Mouse (Mus musculus) limb, embryonic 10.5 days (tissue): ENCODE data around the gene Ehd1. TPM values are rescaled to one million over a fixed set of nuclear protein-coding genes. Genes with fewer than 3 reads are reported as not detected.

ENCODE experiments used
- DNase-seq: peaks from one replicate; pipeline ENCODE4 v3.0.0-alpha.2; 2017; ENCODE audit warnings: low spot score
- H3K27ac ChIP-seq: fragments of 300-500 bp; sonication (generic); 2 replicates; pipeline ENCODE4 v1.5.1; 2016; ENCODE audit warnings: mild to moderate bottlenecking
- H3K27me3 ChIP-seq: fragments of 300-500 bp; sonication (generic); 2 replicates; pipeline ENCODE4 v1.6.1; 2016; ENCODE audit warnings: low read depth, mild to moderate bottlenecking; ENCODE audit not compliant: poor library complexity, severe bottlenecking
- H3K36me3 ChIP-seq: fragments of 300-500 bp; sonication (generic); 2 replicates; pipeline ENCODE4 v1.6.1; 2016; ENCODE audit warnings: mild to moderate bottlenecking, moderate library complexity
- H3K4me1 ChIP-seq: fragments of 300-500 bp; sonication (generic); 2 replicates; pipeline ENCODE4 v1.6.1; 2016
- H3K4me3 ChIP-seq: fragments of 300-500 bp; sonication (generic); 2 replicates; pipeline ENCODE4 v1.5.1; 2016; ENCODE audit warnings: mild to moderate bottlenecking, moderate library complexity
- H3K9me3 ChIP-seq: fragments of 300-500 bp; sonication (generic); replicated peaks from 2 replicates; pipeline ENCODE4 v1.6.1; 2016; ENCODE audit warnings: mild to moderate bottlenecking
- WGBS: fragments of 180-500 bp; shearing (Covaris S2); methylation state at CpG from one replicate; pipeline ENCODE4 v1.1.7; 2016; 5-methylcytosine and 5-hydroxymethylcytosine counted together
- polyA plus RNA-seq: library from polyadenylated mRNA; unstranded; fragments of >200 nt; fragmentation: Nextera tagmentation; extraction: Ambion mirVana; gene quantifications from 2 replicates; pipeline ENCODE4 v1.2.1, GENCODE M21; 2016

The Ehd1 gene
- polyA plus RNA-seq, 1 experiment from 2014 or later = 72.5 TPM

- Histone ChIP-seq H3K4me3 (no peak overlapping the region), H3K4me1 (no peaks in the 10 kb centered on the region), H3K27ac (no peak overlapping the region), H3K27me3 (no peaks in the 10 kb centered on the region), H3K9me3 (no peaks in the 10 kb centered on the region), H3K36me3 (peaks cover 68% of the 10 kb centered on the region)
- 83% methylated on average over 8 of the region's 8 CpGs for WGBS
- DNase-seq = no peak
These were observed 38.0 kb downstream of the Ehd1 start for GRCm38 (mm10) chr19:6314513-6314912.

GRCm38 (mm10) chr19:6315573-6315972 is 39.0 kb downstream of the Ehd1 start:
- Histone ChIP-seq H3K27ac (0 out of 2 replicates have a peak overlapping the region, but pooled peaks have one; percentile 2), H3K27me3 (no peaks in the 10 kb centered on the region), H3K4me3 (no peak overlapping the region), H3K4me1 (no peaks in the 10 kb centered on the region), H3K36me3 (peaks cover 71% of the 10 kb centered on the region), H3K9me3 (no peaks in the 10 kb centered on the region)
- no peak for DNase-seq
- 83% methylated on average over 14 of the region's 14 CpGs for WGBS

- WGBS = 90% methylated on average over 12 of the region's 12 CpGs
- Histone ChIP-seq H3K36me3 (peaks cover 73% of the 10 kb centered on the region), H3K9me3 (no peaks in the 10 kb centered on the region)
These were observed 41.6 kb downstream of the Ehd1 start for GRCm38 (mm10) chr19:6318145-6318544.

GRCm38 (mm10) chr19:6321358-6321757 is 44.8 kb downstream of the Ehd1 start:
- H3K4me3 ChIP-seq = no peak overlapping the region
- H3K27me3 ChIP-seq = no peaks in the 10 kb centered on the region
- peaks cover 42% of the 10 kb centered on the region for H3K36me3 ChIP-seq
- no peaks in the 10 kb centered on the region for H3K9me3 ChIP-seq
- H3K4me1 ChIP-seq = no peaks in the 10 kb centered on the region
- no peak for DNase-seq
- 85% methylated on average over 8 of the region's 8 CpGs for WGBS
- H3K27ac ChIP-seq = no peak overlapping the region

More at GRCm38 (mm10) chr19:6318145-6318544, 41.6 kb downstream of the Ehd1 start:
- no peak overlapping the region for H3K27ac ChIP-seq
- DNase-seq = no peak
- H3K4me1 ChIP-seq = no peaks in the 10 kb centered on the region
- H3K4me3 ChIP-seq = no peak overlapping the region
- H3K27me3 ChIP-seq = no peaks in the 10 kb centered on the region

- DNase-seq = no peak
- Histone ChIP-seq H3K36me3 (peaks cover 36% of the 10 kb centered on the region), H3K27me3 (no peaks in the 10 kb centered on the region), H3K9me3 (no peaks in the 10 kb centered on the region), H3K4me3 (no peak overlapping the region), H3K27ac (no peak overlapping the region), H3K4me1 (no peaks in the 10 kb centered on the region)
- 82% methylated on average over 33 of the region's 33 CpGs for WGBS
These were observed 45.5 kb downstream of the Ehd1 start for GRCm38 (mm10) chr19:6321786-6322621.

- no peaks in the 10 kb centered on the region for H3K4me1 ChIP-seq
- 86% methylated on average over 9 of the region's 9 CpGs for WGBS
- peaks cover 23% of the 10 kb centered on the region for H3K36me3 ChIP-seq
- H3K27ac ChIP-seq = no peak overlapping the region
- H3K9me3 ChIP-seq = no peaks in the 10 kb centered on the region
- no peak overlapping the region for H3K4me3 ChIP-seq
- no peaks in the 10 kb centered on the region for H3K27me3 ChIP-seq
- DNase-seq = no peak
These were observed 48.2 kb downstream of the Ehd1 start for GRCm38 (mm10) chr19:6324751-6325150.

- DNase-seq = no peak
- H3K4me1 ChIP-seq = peaks cover 21% of the 10 kb centered on the region
- no peaks in the 10 kb centered on the region for H3K27me3 ChIP-seq
- H3K27ac ChIP-seq = no peak overlapping the region
- WGBS = 77% methylated on average over 5 of the region's 5 CpGs
- H3K4me3 ChIP-seq = no peak overlapping the region
- no peaks in the 10 kb centered on the region for H3K9me3 ChIP-seq
- no peaks in the 10 kb centered on the region; the same call in 1 of the 2 replicates for H3K36me3 ChIP-seq
These were observed 54.7 kb downstream of the Ehd1 start for GRCm38 (mm10) chr19:6331178-6331577.

- no peaks in the 10 kb centered on the region for H3K27me3 ChIP-seq
- no peaks in the 10 kb centered on the region for H3K9me3 ChIP-seq
- DNase-seq = peak; percentile 71
- peak overlapping the region; percentile 19 for H3K4me3 ChIP-seq
- H3K36me3 ChIP-seq = peaks cover 5% of the 10 kb centered on the region
- H3K27ac ChIP-seq = peak overlapping the region; percentile 72; the same call in 1 of the 2 replicates
- H3K4me1 ChIP-seq = peaks cover 28% of the 10 kb centered on the region
- WGBS = 27% methylated on average over 13 of the region's 13 CpGs
These were observed 55.4 kb downstream of the Ehd1 start for GRCm38 (mm10) chr19:6331719-6332516.

GRCm38 (mm10) chr19:6333761-6334595 is 57.5 kb downstream of the Ehd1 start:
- DNase-seq = no peak
- peaks cover 25% of the 10 kb centered on the region for H3K36me3 ChIP-seq
- H3K4me3 ChIP-seq = peak overlapping the region; percentile 61
- H3K27ac ChIP-seq = peak overlapping the region; percentile 86
- H3K4me1 ChIP-seq = peaks cover 37% of the 10 kb centered on the region
- WGBS = 76% methylated on average over 9 of the region's 9 CpGs
- no peaks in the 10 kb centered on the region for H3K27me3 ChIP-seq
- H3K9me3 ChIP-seq = no peaks in the 10 kb centered on the region

GRCm38 (mm10) chr19:6334673-6335457 is 58.3 kb downstream of the Ehd1 start, which contains the start of gene Men1:
Gene Men1, plus strand, starts transcription at chr19:6334979.
- peak; percentile 94 for DNase-seq
- Histone ChIP-seq H3K27me3 (no peaks in the 10 kb centered on the region), H3K9me3 (no peaks in the 10 kb centered on the region), H3K27ac (peak within 1 kb of the TSS; percentile 86), H3K36me3 (peaks cover 34% of the 10 kb centered on the region), H3K4me3 (peak within 1 kb of the TSS; percentile 61), H3K4me1 (peaks cover 37% of the 10 kb centered on the region)
- under 1% methylated on average over 43 of the region's 43 CpGs for WGBS

GRCm38 (mm10) chr19:6335458-6335827 is 58.9 kb downstream of the Ehd1 start:
- peaks cover 40% of the 10 kb centered on the region for H3K36me3 ChIP-seq
- H3K27me3 ChIP-seq = no peaks in the 10 kb centered on the region
- H3K9me3 ChIP-seq = no peaks in the 10 kb centered on the region
- H3K4me1 ChIP-seq = peaks cover 42% of the 10 kb centered on the region
- H3K4me3 ChIP-seq = peak overlapping the region; percentile 61
- no peak for DNase-seq
- 0% methylated on average over 25 of the region's 25 CpGs for WGBS
- H3K27ac ChIP-seq = peak overlapping the region; percentile 86

GRCm38 (mm10) chr19:6336920-6337319 is 60.4 kb downstream of the Ehd1 start:
- Histone ChIP-seq H3K36me3 (peaks cover 42% of the 10 kb centered on the region), H3K4me1 (peaks cover 53% of the 10 kb centered on the region), H3K27me3 (no peaks in the 10 kb centered on the region), H3K9me3 (no peaks in the 10 kb centered on the region), H3K4me3 (peak overlapping the region; percentile 61; the same call in 1 of the 2 replicates), H3K27ac (no peak overlapping the region)
- WGBS = 91% methylated on average over 10 of the region's 10 CpGs
- DNase-seq = no peak
